Mouse (Mus musculus) hindlimb bud, embryonic 11.5 days (tissue): Measurements from ENCODE around the gene Klf14.

Experiments used
- DNase-seq: peaks from one replicate; pipeline ENCODE4 v3.0.0-alpha.2; 2012; ENCODE audit warnings: low read depth, low spot score; ENCODE audit errors: extremely low spot score

The Klf14 gene

GRCm38 (mm10) chr6:30958736-30959540, at the start of gene Klf14:
Gene Klf14, minus strand, starts transcription at chr6:30959078.
- DNase-seq: no peak

GRCm38 (mm10) chr6:31006111-31006600, 47.3 kb upstream of the Klf14 start:
- DNase-seq: no peak

- DNase-seq: no peak
Measured at GRCm38 (mm10) chr6:30986393-30986792, 27.5 kb upstream of the Klf14 start.

GRCm38 (mm10) chr6:30983021-30983420, 24.1 kb upstream of the Klf14 start:
- no peak for DNase-seq

- DNase-seq: no peak
Measured at GRCm38 (mm10) chr6:30982372-30982980, 23.6 kb upstream of the Klf14 start.

GRCm38 (mm10) chr6:30981351-30981750, 22.5 kb upstream of the Klf14 start:
- no peak for DNase-seq

GRCm38 (mm10) chr6:30978615-30979014, 19.7 kb upstream of the Klf14 start:
- no peak for DNase-seq

GRCm38 (mm10) chr6:30972121-30972520, 13.2 kb upstream of the Klf14 start:
- DNase-seq: no peak

- no peak for DNase-seq
Measured at GRCm38 (mm10) chr6:30957784-30958735, 818 bp downstream of the Klf14 start.

- DNase-seq: no peak
Measured at GRCm38 (mm10) chr6:30939264-30939663, 19.6 kb downstream of the Klf14 start.

GRCm38 (mm10) chr6:30922821-30923220, 36.1 kb downstream of the Klf14 start:
- DNase-seq: no peak

- no peak for DNase-seq
Measured at GRCm38 (mm10) chr6:30921826-30922225, 37.1 kb downstream of the Klf14 start.

GRCm38 (mm10) chr6:30920834-30921675, 37.8 kb downstream of the Klf14 start:
- no peak for DNase-seq

- DNase-seq: no peak
Measured at GRCm38 (mm10) chr6:30915473-30915872, 43.4 kb downstream of the Klf14 start, which contains the start of gene Tsga13. Gene Tsga13, minus strand, starts transcription at chr6:30915573.

- no peak for DNase-seq
Measured at GRCm38 (mm10) chr6:30907970-30908369, 50.9 kb downstream of the Klf14 start.
